Mouse (Mus musculus): ENCODE measurements around the gene Myo16. TPM values are rescaled to one million over a fixed set of nuclear protein-coding genes. Genes with fewer than 3 reads are reported as not detected.
A peak's percentile ranks its signal among the peaks of the same experiment; 100 is the strongest.

Gene Myo16
- total RNA-seq (2021), result 1 to 10 TPM; 1.7 to 2.7 TPM
- long read RNA-seq, experiment 1, result 0 reads
- long read RNA-seq, experiment 2, result 0 reads

- intact Hi-C loops (cut with DNase I; ENCODE audit: low total_unique reads), result no loop called here
- DNase-seq, result no peak
Measured at GRCm38 (mm10) chr8:10153611-10154438, at the start of gene Myo16. Gene Myo16 (plus strand): TSS chr8:10153911.

- no peak for DNase-seq
- intact Hi-C loops (cut with DNase I; ENCODE audit: low total_unique reads), result no loop called here
Measured at GRCm38 (mm10) chr8:10108516-10109271, 45.0 kb upstream of the Myo16 start.

GRCm38 (mm10) chr8:10122749-10123148 is 31.0 kb upstream of the Myo16 start:
- DNase-seq, result no peak
- intact Hi-C loops (cut with DNase I; ENCODE audit: low total_unique reads), result no loop called here

GRCm38 (mm10) chr8:10123412-10123811 is 30.3 kb upstream of the Myo16 start:
- intact Hi-C loops (cut with DNase I; ENCODE audit: low total_unique reads), result no loop called here
- no peak for DNase-seq

GRCm38 (mm10) chr8:10125684-10126083 is 28.0 kb upstream of the Myo16 start:
- intact Hi-C loops (cut with DNase I; ENCODE audit: low total_unique reads), result no loop called here
- no peak for DNase-seq

GRCm38 (mm10) chr8:10130513-10131414 is 22.9 kb upstream of the Myo16 start:
- intact Hi-C loops (cut with DNase I; ENCODE audit: low total_unique reads), result no loop called here

GRCm38 (mm10) chr8:10139536-10139935 is 14.2 kb upstream of the Myo16 start:
- DNase-seq, result peak; percentile 6
- intact Hi-C loops (cut with DNase I; ENCODE audit: low total_unique reads), result no loop called here

More at GRCm38 (mm10) chr8:10130513-10131414, 22.9 kb upstream of the Myo16 start:
- DNase-seq, result no peak

- intact Hi-C loops (cut with DNase I; ENCODE audit: low total_unique reads), result no loop called here
- no peak for DNase-seq
Measured at GRCm38 (mm10) chr8:10143961-10144360, 9.8 kb upstream of the Myo16 start.

GRCm38 (mm10) chr8:10151692-10152247 is 1.9 kb upstream of the Myo16 start:
- intact Hi-C loops (cut with DNase I; ENCODE audit: low total_unique reads), result no loop called here
- DNase-seq, result no peak

GRCm38 (mm10) chr8:10154439-10154745 is 681 bp downstream of the Myo16 start:
- no peak for DNase-seq
- intact Hi-C loops (cut with DNase I; ENCODE audit: low total_unique reads), result no loop called here

GRCm38 (mm10) chr8:10155075-10155474 is 1.4 kb downstream of the Myo16 start:
- no peak for DNase-seq

GRCm38 (mm10) chr8:10161106-10161505 is 7.4 kb downstream of the Myo16 start:
- intact Hi-C loops (cut with DNase I; ENCODE audit: low total_unique reads), result no loop called here
- no peak for DNase-seq

More at GRCm38 (mm10) chr8:10155075-10155474, 1.4 kb downstream of the Myo16 start:
- intact Hi-C loops (cut with DNase I; ENCODE audit: low total_unique reads), result no loop called here

GRCm38 (mm10) chr8:10164959-10165358 is 11.2 kb downstream of the Myo16 start:
- no peak for DNase-seq
- intact Hi-C loops (cut with DNase I; ENCODE audit: low total_unique reads), result no loop called here

- no peak for DNase-seq
- intact Hi-C loops (cut with DNase I; ENCODE audit: low total_unique reads), result no loop called here
Measured at GRCm38 (mm10) chr8:10168326-10168725, 14.6 kb downstream of the Myo16 start.

- DNase-seq, result no peak
- intact Hi-C loops (cut with DNase I; ENCODE audit: low total_unique reads), result no loop called here
Measured at GRCm38 (mm10) chr8:10169894-10170293, 16.2 kb downstream of the Myo16 start.

GRCm38 (mm10) chr8:10171321-10171720 is 17.6 kb downstream of the Myo16 start:
- intact Hi-C loops (cut with DNase I; ENCODE audit: low total_unique reads), result no loop called here
- no peak for DNase-seq

- intact Hi-C loops (cut with DNase I; ENCODE audit: low total_unique reads), result no loop called here
- no peak for DNase-seq
Measured at GRCm38 (mm10) chr8:10172278-10172677, 18.6 kb downstream of the Myo16 start.

GRCm38 (mm10) chr8:10173033-10173747 is 19.5 kb downstream of the Myo16 start:
- intact Hi-C loops (cut with DNase I; ENCODE audit: low total_unique reads), result no loop called here
- DNase-seq, result no peak
